Mouse (Mus musculus) Patski (cell line): ENCODE measurements around the gene Adamts20. TPM values are rescaled to one million over a fixed set of nuclear protein-coding genes. Genes with fewer than 3 reads are reported as not detected.
"Not testable (repeated sequence)": the region's sequence is repeated elsewhere in the genome, so short reads cannot be mapped to it uniquely, and the experiment has no call there.

Source experiments
- ATAC-seq: fragments of 100-300 bp; one replicate; pipeline ENCODE4 v1.8.0; 2021
- CTCF ChIA-PET: fragments of 350-600 bp; sonication (Branson Sonifier 250); formaldehyde crosslinking; loops from one replicate; lab custom pipeline; 2022; ENCODE audit warnings: inconsistent platforms; lab: Charles Lee
- POLR2A ChIA-PET: fragments of 350-600 bp; sonication (Branson Sonifier 250); formaldehyde crosslinking; loops from one replicate; lab custom pipeline; 2022; ENCODE audit warnings: antibody characterized with exemption, inconsistent platforms; lab: Charles Lee
- DNase-seq: peaks from one replicate; pipeline ENCODE4 v3.0.0-alpha.2; 2011; ENCODE audit warnings: low read depth, low spot score
- H3K27me3 ChIP-seq: fragments of 371-371 bp; one replicate; pipeline ENCODE4 v1.5.1; 2021
- CTCF ChIP-seq: fragments of 100-300 bp; IDR thresholded peaks from one replicate; pipeline ENCODE4 v1.5.1; 2021
- in situ Hi-C: fragments of 300-500 bp; cut with MboI; formaldehyde crosslinking; loops from 3 replicates; pipeline ENCODE4 v1.11.1; 2018; ENCODE audit warnings: low pct_unique_long_range_greater_than_20kb, mixed read lengths
- polyA plus RNA-seq: library from polyadenylated mRNA; unstranded; gene quantifications from one replicate; pipeline ENCODE4 v1.2.3, GENCODE M21; 2021

Gene Adamts20
- 0.03 TPM for polyA plus RNA-seq

- ChIA-PET CTCF (interaction anchor here (1.0 kb wide), 1 partner anchor 17 kb away, joined by 3 read pairs; no protein-coding TSS in a partner anchor), POLR2A (no interaction called here)
- no peak for TF ChIP-seq CTCF
- peaks cover 6% of the 10 kb centered on the region for H3K27me3 ChIP-seq
- DNase-seq (no peak), ATAC-seq (no peak)
- in situ Hi-C loops = no loop called here
Observed at GRCm38 (mm10) chr15:94465318-94465717, at the start of gene Adamts20. Gene Adamts20 (minus strand): TSS chr15:94465418.

GRCm38 (mm10) chr15:94503451-94504215, 38.4 kb upstream of the Adamts20 start:
- no peaks in the 10 kb centered on the region for H3K27me3 ChIP-seq
- ATAC-seq (peak; percentile 79), DNase-seq (no peak)
- no peak for TF ChIP-seq CTCF
- ChIA-PET CTCF (interaction anchor here (1.3 to 1.4 kb wide), 2 partner anchors 11 to 38 kb away, joined by 3 read pairs; no protein-coding TSS in a partner anchor), POLR2A (no interaction called here)
- in situ Hi-C loops = no loop called here

GRCm38 (mm10) chr15:94499260-94499659, 34.0 kb upstream of the Adamts20 start:
- CTCF ChIA-PET = no interaction called here
- POLR2A ChIA-PET = no interaction called here
- ATAC-seq = no peak
- no peak for TF ChIP-seq CTCF
- DNase-seq = no peak
- in situ Hi-C loops = no loop called here
- H3K27me3 ChIP-seq = no peaks in the 10 kb centered on the region

- ATAC-seq = no peak
- CTCF ChIA-PET = no interaction called here
- POLR2A ChIA-PET = no interaction called here
- peak; percentile 24 for TF ChIP-seq CTCF
- DNase-seq = no peak
- in situ Hi-C loops = no loop called here
- no peaks in the 10 kb centered on the region for H3K27me3 ChIP-seq
Observed at GRCm38 (mm10) chr15:94495936-94496335, 30.7 kb upstream of the Adamts20 start.

GRCm38 (mm10) chr15:94494445-94494844, 29.2 kb upstream of the Adamts20 start:
- ATAC-seq = no peak
- in situ Hi-C loops = no loop called here
- POLR2A ChIA-PET = no interaction called here
- peak; percentile 57 for TF ChIP-seq CTCF
- CTCF ChIA-PET = no interaction called here
- H3K27me3 ChIP-seq = no peaks in the 10 kb centered on the region
- DNase-seq = no peak

GRCm38 (mm10) chr15:94489433-94489832, 24.2 kb upstream of the Adamts20 start:
- in situ Hi-C loops = no loop called here
- CTCF ChIA-PET = no interaction called here
- POLR2A ChIA-PET = no interaction called here
- DNase-seq = no peak
- H3K27me3 ChIP-seq = no peaks in the 10 kb centered on the region
- no peak for ATAC-seq
- no peak for TF ChIP-seq CTCF

- CTCF ChIA-PET, ATAC-seq, POLR2A ChIA-PET: not testable (repeated sequence)
Observed at GRCm38 (mm10) chr15:94488028-94488427, 22.8 kb upstream of the Adamts20 start.

GRCm38 (mm10) chr15:94482555-94482954, 17.3 kb upstream of the Adamts20 start:
- in situ Hi-C loops = no loop called here
- no peak for TF ChIP-seq CTCF
- POLR2A ChIA-PET = no interaction called here
- H3K27me3 ChIP-seq = no peaks in the 10 kb centered on the region
- no peak for ATAC-seq
- DNase-seq = no peak
- CTCF ChIA-PET = interaction anchor here (1.3 kb wide), 1 partner anchor 17 kb away, joined by 3 read pairs; no protein-coding TSS in a partner anchor

More at GRCm38 (mm10) chr15:94488028-94488427, 22.8 kb upstream of the Adamts20 start:
- DNase-seq, H3K27me3 ChIP-seq, in situ Hi-C loops: not testable (repeated sequence)

- no peak for TF ChIP-seq CTCF
- no peaks in the 10 kb centered on the region for H3K27me3 ChIP-seq
- ATAC-seq = no peak
- in situ Hi-C loops = no loop called here
- POLR2A ChIA-PET = no interaction called here
- DNase-seq = no peak
- CTCF ChIA-PET = interaction anchor here (0.9 kb wide), 1 partner anchor 75 kb away, joined by 3 read pairs; no protein-coding TSS in a partner anchor
Observed at GRCm38 (mm10) chr15:94480792-94481191, 15.6 kb upstream of the Adamts20 start.

- no peak for TF ChIP-seq CTCF
- in situ Hi-C loops = no loop called here
- no peaks in the 10 kb centered on the region for H3K27me3 ChIP-seq
- ATAC-seq = no peak
- no peak for DNase-seq
- CTCF ChIA-PET = interaction anchor here (0.9 kb wide), 1 partner anchor 74 kb away, joined by 3 read pairs; no protein-coding TSS in a partner anchor
- POLR2A ChIA-PET = no interaction called here
Observed at GRCm38 (mm10) chr15:94480248-94480647, 15.0 kb upstream of the Adamts20 start.

GRCm38 (mm10) chr15:94479513-94480136, 14.4 kb upstream of the Adamts20 start:
- ChIA-PET CTCF (interaction anchor here (0.9 kb wide), 1 partner anchor 74 kb away, joined by 3 read pairs; no protein-coding TSS in a partner anchor), POLR2A (no interaction called here)
- no peaks in the 10 kb centered on the region for H3K27me3 ChIP-seq
- ATAC-seq = no peak
- in situ Hi-C loops = no loop called here
- TF ChIP-seq CTCF = no peak
- no peak for DNase-seq
